Mouse (Mus musculus): ENCODE data around the gene Ppp1r35. TPM values are rescaled to one million over a fixed set of nuclear protein-coding genes. Genes with fewer than 3 reads are reported as not detected.
A peak's percentile ranks its signal among the peaks of the same experiment; 100 is the strongest.
"Not testable (repeated sequence)": the region's sequence is repeated elsewhere in the genome, so short reads cannot be mapped to it uniquely, and the experiment has no call there.

The Ppp1r35 gene
- polyA plus RNA-seq, 1 experiment from 2014 or later, result 51.1 TPM

DNA sequence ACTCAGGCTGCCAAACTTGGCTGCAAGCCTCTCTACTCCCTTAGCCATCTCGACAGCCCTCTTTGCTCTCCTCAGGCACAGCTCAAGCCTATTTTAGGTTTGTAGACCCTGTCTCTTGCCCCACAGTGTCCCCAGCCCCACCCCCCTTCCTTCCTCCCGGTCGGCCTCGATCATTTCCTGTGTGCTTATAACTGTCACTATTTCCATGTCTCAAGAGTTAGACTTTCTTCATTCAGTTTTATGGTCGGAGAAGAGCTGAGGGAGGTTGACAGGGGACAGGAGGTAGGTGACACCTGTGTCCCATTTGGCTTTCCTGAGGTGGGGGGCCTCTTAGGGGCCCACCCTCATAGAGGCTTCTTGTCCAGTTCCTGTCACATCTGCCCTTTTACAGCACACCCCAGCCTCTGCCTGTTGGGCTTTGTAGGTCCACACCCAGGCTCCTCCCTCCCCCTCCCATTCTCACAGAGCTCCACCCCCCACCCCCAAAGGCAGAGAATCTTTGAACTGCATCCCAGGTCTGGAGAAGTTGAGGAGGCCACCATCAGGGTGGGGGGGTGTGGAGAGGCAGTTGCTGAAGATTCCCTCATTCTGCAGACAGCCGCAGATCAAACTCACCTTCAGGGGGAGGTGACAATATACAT, 29.3 kb upstream of the Ppp1r35 start:
- Histone ChIP-seq H3K9me3 (ENCODE audit: control insufficient read depth, low read length) (no peaks in the 10 kb centered on the region), H3K36me3 (replicated peaks; ENCODE audit: control insufficient read depth, insufficient read depth) (peaks cover 23% of the 10 kb centered on the region), H3K9ac (0 out of 2 replicates have a peak overlapping the region, but pooled peaks have one; percentile 78), H3K27ac (no peak overlapping the region), H3K27me3 (ENCODE audit: control insufficient read depth, insufficient read depth, low read length) (no peaks in the 10 kb centered on the region), H3K4me1 (replicated peaks; ENCODE audit: control insufficient read depth, insufficient read depth, low read length) (peaks cover 30% of the 10 kb centered on the region), H3K4me2 (replicated peaks) (peak overlapping the region; percentile 99), H3K4me3 (replicated peaks; ENCODE audit: low read length) (peak overlapping the region; percentile 1; the same call in 1 of the 2 replicates)
- WGBS, result 73% methylated on average over 6 of the region's 6 CpGs
- ATAC-seq (ENCODE audit: low FRiP score) (no peak), DNase-seq (ENCODE audit: low spot score) (no peak)

- Histone ChIP-seq H3K4me1 (replicated peaks; ENCODE audit: control insufficient read depth, insufficient read depth, low read length) (peaks cover 30% of the 10 kb centered on the region), H3K36me3 (replicated peaks; ENCODE audit: control insufficient read depth, insufficient read depth) (peaks cover 23% of the 10 kb centered on the region)
- not testable (repeated sequence) for H3K27me3 ChIP-seq (ENCODE audit: control insufficient read depth, insufficient read depth, low read length); H3K9me3 ChIP-seq (ENCODE audit: control insufficient read depth, low read length); H3K27ac ChIP-seq; H3K9ac ChIP-seq; DNase-seq (ENCODE audit: low spot score); H3K4me3 ChIP-seq (replicated peaks; ENCODE audit: low read length); H3K4me2 ChIP-seq (replicated peaks); ATAC-seq (ENCODE audit: low FRiP score)
- 92% methylated on average over 6 of the region's 8 CpGs for WGBS
Observed at GRCm38 (mm10) chr5:137750212-137750611, 28.4 kb upstream of the Ppp1r35 start.

DNA sequence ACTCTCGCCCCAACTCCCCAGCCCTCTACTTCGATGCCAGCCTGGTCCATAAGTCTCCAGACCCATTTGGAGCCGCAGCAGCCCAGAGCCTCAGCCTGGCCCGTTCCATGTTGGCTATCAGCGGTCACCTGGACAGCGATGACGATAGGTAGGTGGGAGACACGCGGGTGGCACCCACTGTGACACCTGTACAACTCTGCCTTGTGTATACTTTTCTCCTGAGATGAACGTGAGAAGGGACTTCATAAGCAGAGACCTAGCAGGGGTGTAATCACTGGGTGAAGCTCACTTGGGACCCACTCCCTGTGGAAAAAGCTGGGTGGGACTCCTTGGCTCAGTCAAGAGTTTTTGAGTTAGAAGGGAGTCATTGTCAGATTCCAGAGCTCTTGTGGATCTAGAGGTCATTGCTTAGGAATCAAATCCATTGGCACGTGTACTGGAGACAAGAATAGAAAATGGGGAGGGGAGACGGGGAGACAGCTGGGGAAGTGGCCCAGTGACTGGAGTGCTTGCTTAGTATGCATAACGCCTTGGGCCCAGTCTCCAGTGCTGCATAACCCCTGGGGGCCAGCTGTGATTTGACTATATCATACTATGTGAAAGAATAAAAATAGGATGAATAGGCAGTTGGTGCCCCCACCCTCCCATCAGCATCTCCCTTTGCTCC, 27.3 kb upstream of the Ppp1r35 start:
- Histone ChIP-seq H3K4me2 (replicated peaks) (no peak overlapping the region), H3K27ac (no peak overlapping the region), H3K4me1 (replicated peaks; ENCODE audit: control insufficient read depth, insufficient read depth, low read length) (peaks cover 30% of the 10 kb centered on the region), H3K36me3 (replicated peaks; ENCODE audit: control insufficient read depth, insufficient read depth) (peaks cover 27% of the 10 kb centered on the region), H3K27me3 (ENCODE audit: control insufficient read depth, insufficient read depth, low read length) (no peaks in the 10 kb centered on the region), H3K9ac (no peak overlapping the region), H3K9me3 (ENCODE audit: control insufficient read depth, low read length) (no peaks in the 10 kb centered on the region), H3K4me3 (replicated peaks; ENCODE audit: low read length) (no peak overlapping the region)
- 92% methylated on average over 13 of the region's 13 CpGs for WGBS
- DNase-seq (ENCODE audit: low spot score) (no peak), ATAC-seq (ENCODE audit: low FRiP score) (no peak)

- Histone ChIP-seq H3K9ac (no peak overlapping the region), H3K4me3 (replicated peaks; ENCODE audit: low read length) (no peak overlapping the region), H3K9me3 (ENCODE audit: control insufficient read depth, low read length) (no peaks in the 10 kb centered on the region), H3K36me3 (replicated peaks; ENCODE audit: control insufficient read depth, insufficient read depth) (peaks cover 27% of the 10 kb centered on the region), H3K27ac (no peak overlapping the region), H3K4me2 (replicated peaks) (no peak overlapping the region), H3K27me3 (ENCODE audit: control insufficient read depth, insufficient read depth, low read length) (no peaks in the 10 kb centered on the region), H3K4me1 (replicated peaks; ENCODE audit: control insufficient read depth, insufficient read depth, low read length) (peaks cover 24% of the 10 kb centered on the region)
- DNase-seq (ENCODE audit: low spot score), result no peak
- WGBS, result 94% methylated on average over 6 of the region's 6 CpGs
- no peak for ATAC-seq (ENCODE audit: low FRiP score)
Observed at GRCm38 (mm10) chr5:137751988-137752387, 26.7 kb upstream of the Ppp1r35 start.

- H3K36me3 ChIP-seq (replicated peaks; ENCODE audit: control insufficient read depth, insufficient read depth), result peaks cover 27% of the 10 kb centered on the region
- WGBS, result 90% methylated on average over 13 of the region's 13 CpGs
Observed at GRCm38 (mm10) chr5:137753111-137753832, 25.4 kb upstream of the Ppp1r35 start.

DNA sequence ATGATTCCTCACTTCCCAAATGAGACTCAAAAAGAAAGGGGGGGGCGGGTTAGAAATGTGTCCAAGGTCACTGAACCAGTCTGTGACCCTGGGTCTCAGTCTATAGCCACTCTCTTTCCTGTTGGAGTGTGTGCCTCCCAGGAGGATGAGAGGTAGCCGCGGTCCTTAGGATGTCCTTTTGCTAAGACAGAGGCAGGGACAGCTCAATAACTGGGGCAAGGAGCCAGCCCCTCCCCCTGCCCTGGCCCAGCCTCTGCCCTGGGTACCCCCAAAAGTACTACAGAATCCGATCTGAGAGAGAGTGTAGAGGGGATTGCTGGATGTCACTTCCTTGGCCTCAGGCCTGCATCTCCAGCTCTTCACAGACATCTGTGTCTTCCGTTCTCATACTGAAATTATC, 23.2 kb upstream of the Ppp1r35 start:
- DNase-seq (ENCODE audit: low spot score), result no peak
- Histone ChIP-seq H3K27ac (no peak overlapping the region), H3K36me3 (replicated peaks; ENCODE audit: control insufficient read depth, insufficient read depth) (peaks cover 38% of the 10 kb centered on the region), H3K9ac (no peak overlapping the region), H3K4me1 (replicated peaks; ENCODE audit: control insufficient read depth, insufficient read depth, low read length) (peaks cover 10% of the 10 kb centered on the region; the same call in 1 of the 2 replicates), H3K4me2 (replicated peaks) (no peak overlapping the region), H3K27me3 (ENCODE audit: control insufficient read depth, insufficient read depth, low read length) (no peaks in the 10 kb centered on the region), H3K4me3 (replicated peaks; ENCODE audit: low read length) (no peak overlapping the region), H3K9me3 (ENCODE audit: control insufficient read depth, low read length) (no peaks in the 10 kb centered on the region)
- WGBS, result 72% methylated on average over 5 of the region's 5 CpGs
- no peak for ATAC-seq (ENCODE audit: low FRiP score)

More at GRCm38 (mm10) chr5:137753111-137753832, 25.4 kb upstream of the Ppp1r35 start:
- no peaks in the 10 kb centered on the region for H3K27me3 ChIP-seq (ENCODE audit: control insufficient read depth, insufficient read depth, low read length)
- no peak overlapping the region for H3K27ac ChIP-seq
- no peak overlapping the region for H3K9ac ChIP-seq
- H3K9me3 ChIP-seq (ENCODE audit: control insufficient read depth, low read length), result no peaks in the 10 kb centered on the region
- ATAC-seq (ENCODE audit: low FRiP score) (no peak), DNase-seq (ENCODE audit: low spot score) (no peak)
- peaks cover 11% of the 10 kb centered on the region for H3K4me1 ChIP-seq (replicated peaks; ENCODE audit: control insufficient read depth, insufficient read depth, low read length)
- H3K4me2 ChIP-seq (replicated peaks), result no peak overlapping the region
- H3K4me3 ChIP-seq (replicated peaks; ENCODE audit: low read length), result no peak overlapping the region

DNA sequence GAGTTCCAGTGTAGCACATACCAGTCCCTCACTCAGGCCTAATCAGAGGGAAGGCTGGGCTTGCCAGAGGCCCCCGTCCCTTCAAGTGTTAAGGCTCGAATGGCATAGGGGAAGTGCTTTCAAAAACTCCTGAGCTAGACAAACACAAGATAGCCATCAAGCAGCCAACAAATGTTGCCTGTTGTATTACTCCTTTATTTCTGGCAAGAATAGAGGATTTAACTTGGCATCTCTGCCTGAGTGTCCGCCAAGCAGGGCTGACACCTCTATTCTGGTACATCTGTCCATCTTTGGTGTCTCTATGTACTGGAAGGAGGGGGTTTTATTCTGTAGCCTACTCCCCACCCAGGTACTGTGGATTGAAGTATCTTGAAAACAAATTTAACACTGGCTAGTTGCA, 22.5 kb upstream of the Ppp1r35 start:
- Histone ChIP-seq H3K9me3 (ENCODE audit: control insufficient read depth, low read length) (no peaks in the 10 kb centered on the region), H3K4me3 (replicated peaks; ENCODE audit: low read length) (no peak overlapping the region), H3K9ac (no peak overlapping the region), H3K27ac (no peak overlapping the region), H3K4me2 (replicated peaks) (no peak overlapping the region), H3K36me3 (replicated peaks; ENCODE audit: control insufficient read depth, insufficient read depth) (peaks cover 38% of the 10 kb centered on the region), H3K27me3 (ENCODE audit: control insufficient read depth, insufficient read depth, low read length) (no peaks in the 10 kb centered on the region), H3K4me1 (replicated peaks; ENCODE audit: control insufficient read depth, insufficient read depth, low read length) (peaks cover 10% of the 10 kb centered on the region; the same call in 1 of the 2 replicates)
- no peak for DNase-seq (ENCODE audit: low spot score)
- WGBS, result 78% methylated on average over 3 of the region's 3 CpGs
- no peak for ATAC-seq (ENCODE audit: low FRiP score)

DNA sequence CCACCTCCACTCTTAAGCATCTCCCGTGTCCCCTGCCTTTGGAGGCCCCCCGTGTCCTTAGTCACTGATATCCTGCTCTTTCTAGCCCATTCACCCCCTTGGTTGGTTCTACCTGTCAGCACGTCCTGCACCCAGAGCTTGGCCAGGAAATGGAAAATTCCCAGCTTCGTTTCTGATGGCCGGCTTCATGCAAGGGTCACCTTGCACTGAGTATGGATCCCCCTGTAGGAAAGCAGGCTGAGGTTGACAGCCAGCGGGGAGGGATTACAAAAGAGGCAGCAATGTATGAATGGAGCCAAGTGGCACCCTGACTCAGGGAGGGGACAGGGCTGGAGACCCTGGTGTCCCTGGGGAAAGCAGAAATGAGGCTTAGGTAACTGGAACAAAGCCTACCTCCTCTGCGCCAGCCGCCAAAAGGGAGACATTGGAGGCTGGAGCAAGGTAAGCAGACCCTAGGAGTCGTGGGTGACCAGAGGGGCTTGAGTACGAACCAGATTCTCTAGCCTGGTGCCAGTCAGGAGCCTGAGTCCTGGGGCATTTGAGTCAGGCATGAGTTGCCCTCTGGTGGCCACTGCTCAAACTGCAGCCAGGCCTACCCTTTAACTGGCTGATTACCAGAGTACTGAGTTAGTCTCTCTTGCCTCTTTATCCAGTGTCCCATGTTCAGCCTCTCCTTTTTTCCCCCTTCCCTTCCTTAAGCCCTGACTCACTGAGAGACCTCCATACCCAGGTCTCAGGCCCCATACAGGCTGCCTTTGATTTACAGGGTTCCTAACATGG, 21.6 kb upstream of the Ppp1r35 start:
- peaks cover 10% of the 10 kb centered on the region; the same call in 1 of the 2 replicates for H3K4me1 ChIP-seq (replicated peaks; ENCODE audit: control insufficient read depth, insufficient read depth, low read length)
- H3K9ac ChIP-seq, result no peak overlapping the region
- peaks cover 29% of the 10 kb centered on the region for H3K36me3 ChIP-seq (replicated peaks; ENCODE audit: control insufficient read depth, insufficient read depth)
- no peak overlapping the region for H3K4me3 ChIP-seq (replicated peaks; ENCODE audit: low read length)
- H3K27me3 ChIP-seq (ENCODE audit: control insufficient read depth, insufficient read depth, low read length), result no peaks in the 10 kb centered on the region
- no peaks in the 10 kb centered on the region for H3K9me3 ChIP-seq (ENCODE audit: control insufficient read depth, low read length)
- WGBS, result 47% methylated on average over 10 of the region's 10 CpGs
- peak overlapping the region; percentile 63 for H3K27ac ChIP-seq
- ATAC-seq (ENCODE audit: low FRiP score), result 0 out of 2 replicates have a peak, but pooled peaks have one; percentile 12
- no peak overlapping the region for H3K4me2 ChIP-seq (replicated peaks)
- peak; percentile 91 for DNase-seq (ENCODE audit: low spot score)
